Mouse (Mus musculus): ENCODE results near the gene Ppargc1a.
A peak's percentile ranks its signal among the peaks of the same experiment; 100 is the strongest.

Gene Ppargc1a

DNA sequence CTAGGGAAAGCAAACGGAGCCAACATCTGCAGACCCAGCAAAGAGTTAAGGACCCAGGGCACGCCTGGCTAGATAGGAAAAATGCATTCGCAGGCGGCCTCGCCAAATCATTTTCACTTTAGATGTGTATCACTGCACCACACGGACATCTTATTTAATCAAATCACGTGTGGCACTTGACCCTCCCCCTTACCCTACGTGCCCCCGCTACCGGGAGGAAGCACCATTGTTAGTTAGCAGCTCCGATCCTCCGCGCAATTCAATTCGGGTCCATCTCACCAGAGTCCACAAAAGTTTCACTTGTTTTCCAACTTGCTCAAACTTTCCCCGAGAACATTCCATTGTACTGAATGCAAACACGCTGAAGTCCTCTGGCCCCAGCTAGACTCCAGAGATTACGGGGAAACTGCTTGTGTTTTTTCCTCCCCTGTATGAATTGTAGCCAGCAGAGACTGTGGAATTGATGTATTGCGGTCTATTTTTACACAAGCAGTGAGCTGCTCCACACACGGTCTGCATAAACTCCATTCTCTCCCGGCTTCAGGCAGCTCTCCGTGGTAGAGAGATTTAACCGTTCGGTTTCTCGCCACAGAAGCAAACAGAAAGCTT is 14.9 kb downstream of the Ppargc1a start:
- DNase-seq (ENCODE audit: low spot score in 2 of 2) = peak; percentile 14 to 61

DNA sequence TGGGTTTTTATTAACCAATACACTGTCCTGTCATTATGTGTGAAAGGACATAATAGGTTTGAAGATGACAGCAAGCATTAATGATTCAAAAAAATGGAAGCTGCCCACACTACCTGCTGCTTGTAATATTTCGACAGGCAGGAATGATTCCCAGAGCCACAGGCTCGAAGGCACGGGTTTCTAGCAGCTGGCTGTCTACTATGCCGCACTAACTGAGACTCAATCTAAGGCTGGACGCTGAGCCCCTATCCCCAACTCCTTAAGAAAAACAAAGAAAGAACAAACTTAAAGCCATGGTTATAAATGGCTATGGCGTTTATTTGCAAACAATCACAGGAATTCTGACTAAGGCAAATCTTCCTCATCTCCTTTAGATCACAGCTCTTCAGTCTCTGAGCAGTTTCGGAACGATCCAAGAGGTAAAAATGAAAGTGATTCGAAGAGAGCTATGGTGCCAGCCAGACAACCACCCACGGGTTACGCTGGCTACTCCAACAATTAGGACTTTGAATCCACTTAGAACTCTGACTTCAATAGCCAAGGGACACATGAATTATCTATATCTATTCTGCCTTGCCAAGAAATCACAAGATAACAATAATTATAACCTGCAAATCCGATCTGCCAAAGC is 15.6 kb downstream of the Ppargc1a start:
- DNase-seq (ENCODE audit: low spot score in 2 of 2) = no peak

DNA sequence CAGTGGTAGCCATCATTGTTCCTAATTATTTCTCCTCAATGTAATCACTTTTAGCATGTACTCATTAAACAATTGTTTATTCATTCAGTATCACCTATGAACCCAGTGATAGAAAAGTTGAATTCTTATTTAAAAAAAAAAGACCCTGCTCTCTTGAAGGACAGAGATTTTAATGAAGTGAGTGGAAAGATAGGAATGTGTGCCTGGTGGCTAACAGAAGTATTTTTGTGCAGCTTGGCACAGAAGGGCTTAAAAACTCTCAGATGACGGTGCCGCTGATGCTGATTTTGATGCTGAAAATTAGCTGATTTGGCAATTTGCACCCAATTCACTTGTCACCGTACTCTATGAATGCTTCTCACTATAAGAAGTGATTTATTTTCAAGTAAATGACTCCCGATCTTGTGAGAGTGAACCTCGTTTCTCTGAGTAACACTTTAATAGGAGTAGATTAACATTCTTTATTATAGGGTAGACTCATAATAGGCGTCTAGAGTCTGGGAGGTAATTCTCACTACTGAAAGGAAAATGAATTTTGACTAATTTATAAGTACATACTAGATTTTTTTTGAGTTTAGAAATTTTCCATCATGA is 20.0 kb downstream of the Ppargc1a start:
- no peak for DNase-seq (ENCODE audit: low spot score in 2 of 2)

DNA sequence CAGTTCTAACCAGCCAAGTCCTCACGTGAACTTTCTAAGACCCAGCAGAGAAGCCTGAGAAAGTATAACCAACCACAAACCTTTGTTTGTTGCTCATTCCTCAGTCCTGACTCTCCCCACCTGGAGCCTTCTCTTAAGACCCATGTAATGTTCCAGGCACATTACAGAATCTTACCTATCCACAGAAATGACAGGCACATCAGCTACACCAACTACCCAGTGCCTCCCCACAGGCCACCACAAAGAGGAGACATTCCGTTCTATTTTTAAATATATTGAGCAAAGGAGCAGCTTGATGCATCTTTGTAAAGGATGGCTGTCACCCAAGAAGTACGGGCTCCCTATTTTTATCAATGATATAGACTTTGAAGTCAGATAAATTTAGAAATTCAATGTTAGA is 20.7 kb downstream of the Ppargc1a start:
- no peak for DNase-seq (ENCODE audit: low spot score in 2 of 2)

DNA sequence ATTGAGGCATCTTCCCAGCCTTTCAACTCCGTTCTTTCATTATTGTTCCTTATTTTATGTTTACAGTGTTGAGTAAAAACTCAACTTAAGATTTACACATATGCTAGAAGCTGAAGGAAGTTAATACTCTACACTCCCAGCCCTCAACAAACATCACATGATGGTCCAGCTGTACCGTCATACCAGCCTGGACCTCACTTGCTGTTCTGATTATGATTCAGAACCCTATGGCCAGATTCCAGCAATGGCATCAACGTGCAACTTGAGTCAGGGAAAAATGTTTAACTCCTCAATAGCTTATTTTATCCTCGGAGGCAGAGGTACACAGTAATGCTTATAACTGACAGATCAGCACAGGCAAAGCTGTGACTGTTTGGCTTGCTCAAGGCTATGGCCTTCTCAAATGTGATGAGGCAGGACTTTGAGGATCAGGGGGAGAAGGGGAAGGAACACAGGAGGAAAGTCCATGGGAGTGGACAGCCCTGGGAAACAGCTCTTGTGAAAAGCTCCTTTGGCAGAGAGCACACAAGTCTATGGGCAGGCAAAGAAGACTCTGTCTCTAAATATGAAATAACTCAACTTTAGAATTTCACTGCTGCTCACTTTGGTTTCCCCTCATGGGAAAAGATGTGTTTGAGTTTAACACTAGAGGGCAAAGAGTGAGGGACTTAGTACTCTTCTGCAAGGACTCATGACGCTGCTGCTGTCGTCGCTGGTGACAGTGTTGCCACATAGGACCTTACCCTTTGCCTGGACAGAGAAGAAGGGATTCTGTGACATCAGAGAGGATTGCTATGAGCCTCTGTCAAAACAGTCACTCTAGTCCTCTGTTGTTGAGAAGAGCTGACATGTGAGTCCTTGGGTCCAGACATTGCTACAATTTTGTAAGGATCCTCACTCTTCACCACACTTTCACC is 22.1 kb downstream of the Ppargc1a start:
- no peak for DNase-seq (ENCODE audit: low spot score in 2 of 2)

DNA sequence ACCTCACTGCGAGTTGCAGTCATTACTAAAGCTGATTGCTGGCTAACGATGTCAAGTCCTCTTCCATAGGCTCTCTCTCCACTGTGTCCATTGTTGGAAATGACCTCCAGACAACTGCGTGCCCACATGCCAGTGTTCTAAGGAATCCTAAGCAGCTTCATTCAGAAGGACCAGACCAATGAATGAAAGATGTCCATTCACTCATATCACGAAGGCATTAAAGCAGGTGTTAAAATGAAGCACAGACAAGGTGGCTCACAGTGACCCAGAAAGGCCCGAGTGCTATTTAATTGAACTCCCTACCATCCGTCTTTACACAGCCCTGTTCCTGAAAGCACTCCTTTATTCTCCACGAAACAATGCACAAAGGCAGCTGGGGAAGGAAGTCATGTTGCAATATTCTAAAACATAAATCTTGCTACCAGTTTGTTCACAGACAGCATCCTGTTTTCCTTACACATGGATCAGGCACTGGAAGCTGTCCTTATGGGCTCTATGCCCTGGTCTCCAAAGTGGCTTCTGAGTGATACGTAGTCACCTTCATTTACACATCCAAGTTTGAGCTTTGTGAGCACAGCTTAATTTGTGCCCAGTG is 23.3 kb downstream of the Ppargc1a start:
- DNase-seq (ENCODE audit: low spot score in 2 of 2) = no peak

DNA sequence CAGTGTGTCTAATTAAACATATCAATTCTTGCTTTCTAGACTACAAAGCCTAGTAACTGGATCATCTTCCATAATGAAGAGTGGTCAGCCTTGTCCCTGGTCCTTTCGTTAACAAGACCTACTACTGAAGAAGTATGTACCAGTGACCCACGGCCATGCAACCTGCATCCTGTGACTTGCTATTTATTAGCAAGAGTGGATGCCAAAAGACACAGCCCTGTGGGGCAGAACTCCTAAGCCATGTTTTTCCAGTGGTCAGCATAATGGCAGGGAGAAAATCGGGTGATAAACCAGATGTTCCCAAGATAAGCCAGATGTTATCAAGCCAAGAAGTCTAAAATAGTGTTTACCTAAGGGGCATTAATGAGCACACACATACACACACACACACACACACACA is 26.0 kb downstream of the Ppargc1a start:
- DNase-seq (ENCODE audit: low spot score in 2 of 2) = no peak

DNA sequence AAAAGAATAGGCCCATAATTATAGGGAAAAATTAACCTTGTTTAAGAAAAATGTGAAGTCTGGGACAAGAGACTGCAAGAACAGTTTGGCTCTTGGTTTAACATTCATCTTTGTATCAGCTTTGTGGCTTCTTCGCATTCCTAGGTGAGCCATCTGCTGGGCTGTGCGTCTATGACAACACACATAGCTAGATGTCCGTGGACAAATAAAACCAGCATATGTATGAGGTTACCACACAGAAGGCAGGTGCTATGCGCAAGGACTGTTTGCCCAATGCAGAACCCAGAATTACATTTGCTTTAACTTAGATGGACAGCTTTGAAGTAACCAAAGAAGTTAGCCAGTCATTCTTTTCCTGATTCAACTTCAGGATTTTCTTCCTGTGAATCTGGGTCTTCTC is 26.7 kb downstream of the Ppargc1a start:
- DNase-seq (ENCODE audit: low spot score in 2 of 2) = no peak

DNA sequence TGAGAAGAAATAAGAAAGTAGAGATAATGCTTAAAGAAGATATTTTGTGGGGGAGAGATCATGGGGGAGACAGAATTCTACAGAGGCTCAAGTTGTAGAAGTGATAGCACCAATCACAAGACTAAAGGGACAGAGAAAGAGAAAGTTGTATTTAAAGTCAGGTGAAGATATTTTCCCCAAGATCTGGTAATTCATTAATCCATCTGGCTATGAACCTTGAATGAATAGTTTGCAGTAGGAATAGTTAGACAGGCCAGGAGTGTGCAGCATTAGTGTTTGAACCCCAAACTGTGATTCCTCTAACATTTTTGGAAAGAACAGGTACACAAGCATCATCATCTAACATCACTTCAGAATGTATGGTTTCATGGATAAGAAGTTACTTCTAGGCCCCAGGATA is 28.0 kb downstream of the Ppargc1a start:
- no peak for DNase-seq (ENCODE audit: low spot score in 2 of 2)

DNA sequence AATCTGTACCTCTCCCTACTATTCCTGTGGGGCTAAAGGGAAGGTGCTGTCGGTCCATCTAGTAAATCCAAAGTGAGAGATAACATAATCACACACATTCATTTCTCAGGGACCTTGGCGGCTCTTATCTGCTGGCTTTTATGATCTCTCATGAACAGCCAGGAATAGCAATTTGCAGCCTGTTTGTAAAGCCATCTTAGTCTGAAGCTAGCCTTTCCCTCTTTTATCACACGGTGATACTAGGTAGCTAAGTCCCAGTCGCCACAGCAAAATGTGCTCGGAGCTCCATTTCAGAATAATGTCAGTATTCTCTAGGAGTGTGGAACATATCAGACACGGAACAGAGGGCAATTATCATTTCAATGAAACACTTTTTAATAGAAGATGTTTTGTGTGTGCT is 29.2 kb downstream of the Ppargc1a start:
- DNase-seq (ENCODE audit: low spot score in 2 of 2) = no peak

DNA sequence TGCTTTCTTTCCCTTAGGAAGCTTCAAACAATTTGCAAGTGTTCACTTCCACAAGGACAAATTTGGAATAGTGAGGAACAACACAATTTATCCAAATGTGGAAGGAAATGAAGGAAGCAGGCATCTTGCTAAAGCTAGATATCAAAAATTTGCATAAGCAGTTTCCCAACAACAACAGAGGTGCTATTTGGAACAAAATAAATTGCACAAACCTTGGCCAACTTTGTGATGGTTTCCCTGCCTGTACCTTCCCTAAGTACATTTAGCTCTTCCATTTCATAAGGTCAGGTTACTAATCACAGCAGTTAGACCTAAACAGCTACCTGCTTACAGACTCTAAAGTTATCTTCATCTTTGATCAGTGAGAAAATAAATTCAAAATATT is 29.9 kb downstream of the Ppargc1a start:
- no peak for DNase-seq (ENCODE audit: low spot score in 2 of 2)

DNA sequence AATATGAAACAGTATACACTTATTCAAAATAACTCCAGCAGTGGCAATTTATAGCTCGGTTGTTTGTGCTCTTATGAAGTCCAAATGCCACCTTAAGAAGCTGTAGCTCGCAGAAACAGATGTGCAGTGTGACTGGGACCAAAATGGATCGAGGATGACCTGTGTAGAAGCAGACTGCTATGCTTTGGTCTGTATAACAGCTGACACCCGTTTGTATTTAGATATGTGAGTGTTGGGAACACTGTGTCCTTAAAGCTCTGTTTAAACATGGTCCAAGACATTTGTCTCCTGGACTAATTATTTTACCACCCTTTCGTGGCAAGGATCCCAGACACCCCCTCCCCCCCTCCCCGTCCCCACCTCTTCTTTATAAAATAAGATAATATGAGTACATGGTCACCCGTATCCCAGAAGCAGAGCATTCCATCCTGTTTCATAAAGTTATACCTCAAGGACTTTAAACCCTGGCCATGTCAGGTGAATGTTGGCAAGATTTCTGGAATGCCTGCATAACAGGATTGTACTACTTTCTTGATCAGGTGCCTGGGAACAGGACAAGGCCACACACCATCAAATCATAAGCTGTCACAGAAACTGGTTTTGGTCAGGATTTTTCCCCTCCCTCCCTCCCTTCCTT is 30.4 kb downstream of the Ppargc1a start:
- no peak for DNase-seq (ENCODE audit: low spot score in 2 of 2)

DNA sequence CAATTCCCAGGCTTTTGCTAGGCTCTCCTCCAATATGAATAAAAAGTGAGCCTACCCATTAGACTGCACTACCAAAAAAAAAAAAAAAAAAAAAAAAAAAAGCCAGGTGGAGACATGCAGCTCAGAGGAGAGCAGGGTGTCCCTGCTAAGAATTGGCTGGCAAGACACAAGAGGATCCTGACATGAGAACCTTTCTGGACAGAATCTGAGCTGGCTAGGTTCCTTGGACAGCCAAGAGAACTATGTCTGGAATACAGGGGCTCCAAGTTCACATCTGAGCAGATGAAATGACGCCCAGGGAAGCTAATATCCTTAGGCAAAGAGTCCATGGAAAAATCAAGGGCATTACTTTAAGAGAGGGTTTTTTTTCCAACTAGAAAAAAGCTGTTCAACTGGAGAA is 33.1 kb downstream of the Ppargc1a start:
- no peak for DNase-seq (ENCODE audit: low spot score in 2 of 2)

DNA sequence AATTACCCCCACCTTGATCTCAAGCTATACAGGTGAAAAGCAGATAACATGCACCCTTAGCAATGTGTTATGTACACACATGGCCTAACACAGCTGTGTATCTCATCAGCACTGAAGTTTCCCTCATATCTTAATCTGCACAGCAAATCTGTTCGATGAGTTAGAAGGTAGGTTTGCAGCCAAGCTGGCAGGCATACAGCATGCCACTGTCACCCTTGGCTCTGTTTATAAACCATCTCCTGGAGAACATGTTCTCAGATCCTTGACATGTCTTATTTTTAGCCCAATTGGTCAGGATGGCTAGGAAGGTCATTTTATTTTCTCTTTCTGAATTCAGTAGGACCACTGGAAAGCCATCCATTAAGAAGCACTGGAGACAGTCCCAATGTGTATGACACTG is 36.2 kb downstream of the Ppargc1a start:
- DNase-seq (ENCODE audit: low spot score in 2 of 2) = no peak

DNA sequence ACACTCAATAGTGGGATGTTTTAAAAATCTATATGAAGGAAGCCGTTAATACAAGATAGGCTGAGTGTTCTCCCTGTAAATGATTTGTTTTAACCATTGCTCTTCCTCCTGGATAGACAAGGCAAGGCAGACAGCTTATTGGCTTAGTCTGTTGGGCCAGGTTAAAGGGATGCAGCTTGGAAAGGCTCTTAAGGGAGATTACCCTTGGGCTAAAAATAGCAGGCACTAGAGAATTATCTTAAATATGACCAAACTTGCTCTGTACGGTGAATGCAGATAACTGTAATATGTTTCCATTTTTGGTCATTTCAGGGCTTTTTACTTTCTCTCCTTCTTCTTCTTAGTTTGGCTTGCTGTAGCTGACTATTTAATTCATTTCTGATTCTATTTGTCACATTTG is 38.1 kb downstream of the Ppargc1a start:
- no peak for DNase-seq (ENCODE audit: low spot score in 2 of 2)

DNA sequence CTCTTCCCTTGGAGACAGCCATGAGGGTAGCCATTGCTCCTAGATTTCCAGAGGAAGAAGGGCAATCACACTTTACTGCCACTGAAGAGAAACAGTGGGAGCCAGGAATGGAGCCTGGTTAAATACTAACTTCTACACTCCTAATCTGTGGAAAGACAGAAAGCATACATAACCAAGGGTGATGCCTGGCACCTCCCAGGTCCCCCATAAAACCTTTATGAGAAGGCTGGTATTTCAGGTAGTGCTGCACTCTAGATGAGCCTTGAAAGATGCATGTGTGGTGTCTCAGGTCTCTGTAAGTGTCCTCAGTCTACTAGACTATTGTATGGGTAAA is 39.4 kb downstream of the Ppargc1a start:
- no peak for DNase-seq (ENCODE audit: low spot score in 2 of 2)

DNA sequence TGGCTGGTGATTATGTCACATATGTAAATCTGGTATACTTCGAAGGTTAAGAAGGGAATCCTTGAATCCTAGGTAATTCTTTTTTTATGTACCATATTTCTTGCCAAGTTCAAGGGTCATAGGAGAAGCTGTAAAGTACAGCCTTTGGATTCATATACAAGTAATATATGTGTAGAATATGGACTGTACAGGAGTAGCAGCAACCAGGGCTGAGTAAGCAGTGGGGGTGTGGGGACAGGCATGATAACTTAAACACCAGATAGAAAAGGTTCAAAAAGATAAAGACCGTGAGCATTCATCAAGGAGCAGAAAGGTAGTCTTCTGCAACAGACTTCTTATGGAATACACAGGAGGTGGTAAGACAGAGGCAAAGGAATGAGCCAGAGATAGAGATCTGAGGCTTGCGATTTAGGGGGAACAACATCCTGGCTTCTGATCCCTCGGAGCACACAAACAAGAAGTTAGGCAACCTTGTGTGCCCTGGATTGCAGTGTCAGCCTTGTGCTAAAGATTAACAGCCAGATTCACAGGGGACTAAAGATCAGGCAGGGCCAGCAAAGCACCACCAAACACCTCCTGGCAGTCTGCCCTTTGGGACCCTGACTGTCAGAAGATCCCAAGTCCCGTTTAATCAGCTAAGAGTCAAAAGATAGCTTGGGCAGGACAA is 39.9 kb downstream of the Ppargc1a start:
- DNase-seq (ENCODE audit: low spot score in 2 of 2) = no peak

DNA sequence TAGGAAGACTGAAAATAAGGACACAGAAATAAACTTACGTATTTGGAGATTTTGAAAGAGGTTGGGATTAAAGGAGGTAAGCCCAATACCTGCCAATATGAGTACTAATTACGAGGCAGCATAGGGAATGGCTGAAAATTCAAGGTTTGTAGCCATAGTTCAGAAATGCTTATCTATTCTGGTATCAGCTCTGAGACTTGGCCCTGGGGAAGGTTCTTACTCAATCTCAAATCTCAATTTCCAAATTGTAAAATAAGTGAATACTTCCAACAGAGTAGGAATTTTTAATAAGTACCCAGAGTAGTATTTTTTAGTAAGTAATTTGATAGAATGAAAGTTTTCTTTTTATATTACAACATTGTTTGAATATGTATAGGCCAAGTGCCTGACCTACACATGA is 41.7 kb downstream of the Ppargc1a start:
- no peak for DNase-seq (ENCODE audit: low spot score in 2 of 2)

DNA sequence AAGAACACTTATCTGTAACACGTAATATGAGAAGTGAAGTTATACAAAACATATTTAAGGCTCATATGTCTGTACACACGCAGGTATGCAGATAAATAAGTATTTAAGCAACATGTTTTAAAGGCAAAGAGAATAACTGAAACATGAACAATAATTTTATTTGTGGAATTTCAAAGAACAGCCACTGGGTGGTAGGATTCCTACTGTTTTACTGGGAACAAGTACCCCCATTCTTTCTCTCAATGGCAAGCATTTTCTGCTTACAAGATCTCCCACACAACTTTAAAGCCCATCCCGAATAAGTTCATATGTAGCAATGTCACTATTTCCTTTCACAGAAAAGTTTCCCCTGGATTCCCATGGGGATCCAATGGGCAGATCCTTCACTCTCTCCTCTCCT is 46.7 kb downstream of the Ppargc1a start:
- DNase-seq (ENCODE audit: low spot score in 2 of 2) = no peak

DNA sequence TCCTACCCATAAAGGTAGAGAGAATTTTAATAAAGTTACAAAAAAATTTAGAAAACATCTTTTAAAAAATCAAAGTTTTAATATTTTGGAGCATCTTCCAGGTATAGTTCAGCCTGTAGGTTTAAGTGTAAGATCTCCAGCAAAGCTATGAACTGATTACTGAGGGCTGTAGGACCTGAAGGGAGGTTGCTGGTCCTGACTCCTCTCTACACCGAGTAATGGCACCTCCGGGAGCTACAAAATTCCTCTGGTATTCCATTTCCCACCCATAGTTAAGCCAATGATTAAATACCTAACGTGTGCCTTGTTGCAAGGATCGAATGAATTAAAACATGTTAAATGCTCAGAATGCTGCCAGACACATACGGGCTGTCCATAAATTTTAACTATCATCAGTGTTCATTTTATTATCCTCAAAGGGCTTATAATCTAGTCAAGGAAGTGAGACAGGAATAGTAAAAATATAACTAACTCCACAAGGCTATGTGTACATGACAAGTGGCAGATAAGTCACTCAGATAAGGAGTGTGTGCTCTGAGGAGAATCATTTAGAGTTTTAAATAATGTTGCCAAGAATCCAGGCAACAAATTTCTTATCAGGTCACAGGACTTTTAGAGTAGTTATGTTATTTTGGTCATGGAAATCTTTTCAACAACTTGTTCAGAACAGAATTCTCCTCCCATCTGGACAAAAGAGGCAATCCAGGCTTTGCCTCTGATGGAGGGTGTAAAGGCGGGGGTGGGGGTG is 49.9 kb downstream of the Ppargc1a start:
- no peak for DNase-seq (ENCODE audit: low spot score in 2 of 2)

DNA sequence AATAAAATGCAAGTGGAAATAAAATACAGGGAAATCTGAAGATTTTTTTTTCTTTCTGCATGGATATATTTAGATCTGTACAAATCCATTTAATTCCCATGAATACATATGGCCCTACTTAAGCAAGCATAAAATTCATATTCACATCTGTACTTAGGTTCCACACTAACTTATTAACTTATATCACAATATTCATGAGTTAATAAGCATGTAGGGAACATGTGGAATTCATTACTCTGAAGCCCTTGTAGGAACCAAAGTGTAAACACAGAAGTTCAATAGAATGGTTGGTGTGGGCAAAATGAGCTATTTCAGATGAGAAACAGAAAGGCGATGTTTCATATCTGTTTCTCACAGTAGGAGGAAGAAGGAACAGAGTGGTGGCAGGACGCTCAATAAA is 62.9 kb downstream of the Ppargc1a start:
- DNase-seq (ENCODE audit: low spot score in 2 of 2) = no peak
